Mouse (Mus musculus): Measurements from ENCODE around the gene Stx5a.
A peak's percentile ranks its signal among the peaks of the same experiment; 100 is the strongest.
"Not testable (repeated sequence)": the region's sequence is repeated elsewhere in the genome, so short reads cannot be mapped to it uniquely, and the experiment has no call there.

The Stx5a gene

DNA sequence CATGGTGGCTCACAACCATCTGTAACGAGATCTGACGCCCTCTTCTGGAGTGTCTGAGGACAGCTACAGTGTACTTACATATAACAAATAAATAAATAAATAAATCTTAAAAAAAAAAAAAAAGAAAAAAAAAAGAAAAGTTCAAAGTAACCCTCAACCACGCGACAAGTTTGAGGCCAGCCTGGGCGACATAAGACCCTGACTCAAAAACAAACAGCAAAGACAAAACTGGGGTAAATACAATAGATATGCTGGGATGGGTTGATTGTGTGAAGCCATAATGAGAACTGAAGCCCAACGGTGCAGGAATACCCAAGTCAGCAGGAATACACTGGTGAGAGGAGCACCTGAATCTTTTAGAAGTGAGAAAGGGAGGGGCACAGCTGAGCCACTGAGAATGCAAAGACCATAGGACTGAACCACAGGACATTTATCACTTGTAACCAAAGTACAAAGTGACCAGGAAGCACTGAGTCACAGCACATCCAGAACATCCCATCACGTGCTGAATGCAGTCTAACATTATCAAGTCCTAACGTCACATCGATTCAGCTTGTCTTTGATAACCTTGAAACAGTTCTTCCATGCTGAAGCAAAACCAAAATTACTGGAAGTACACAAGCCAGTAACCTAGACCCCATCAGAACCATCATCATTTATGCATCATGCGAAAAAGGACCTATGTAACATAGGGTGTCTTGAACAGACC is 24.3 kb upstream of the Stx5a start:
- no peak for DNase-seq (ENCODE audit: low spot score)

DNA sequence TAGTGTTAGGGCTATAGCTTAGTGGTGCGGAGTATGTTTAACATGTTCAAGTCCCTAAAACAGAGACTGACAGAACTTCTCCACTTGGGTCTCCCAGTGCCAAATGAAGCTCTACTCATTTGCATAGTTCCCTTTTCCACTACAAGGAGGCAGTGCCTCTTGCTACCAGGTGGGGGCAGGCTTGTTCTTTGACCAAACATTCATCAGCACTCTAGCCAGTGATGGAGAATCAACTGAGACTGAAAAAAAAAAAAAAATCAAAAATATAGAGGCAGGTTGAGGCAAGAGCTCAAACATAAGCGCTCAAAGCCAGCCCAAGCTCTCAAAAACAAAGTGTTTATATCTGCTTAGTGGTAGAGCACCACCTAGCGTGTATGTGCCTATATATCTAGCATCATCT is 22.9 kb upstream of the Stx5a start:
- DNase-seq (ENCODE audit: low spot score): peak; percentile 66

DNA sequence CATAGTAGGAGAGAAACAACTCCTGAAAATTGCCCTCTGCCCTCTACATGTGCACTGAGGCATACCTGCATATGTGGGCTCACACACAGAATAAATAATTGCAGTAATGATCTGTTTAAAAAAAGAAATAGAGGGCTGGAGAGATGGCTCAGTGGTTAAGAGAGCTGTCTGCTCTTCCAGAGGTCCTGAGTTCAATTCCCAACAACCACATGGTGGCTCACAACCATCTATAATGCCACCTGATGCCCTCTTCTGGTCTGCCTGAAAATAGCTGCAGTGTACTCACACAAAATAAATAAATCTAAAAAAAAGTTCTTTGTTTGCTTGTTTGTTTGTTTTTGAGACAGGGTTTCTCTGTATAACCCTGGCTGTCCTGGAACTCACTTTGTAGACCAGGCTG is 22.2 kb upstream of the Stx5a start:
- DNase-seq (ENCODE audit: low spot score): not testable (repeated sequence)

DNA sequence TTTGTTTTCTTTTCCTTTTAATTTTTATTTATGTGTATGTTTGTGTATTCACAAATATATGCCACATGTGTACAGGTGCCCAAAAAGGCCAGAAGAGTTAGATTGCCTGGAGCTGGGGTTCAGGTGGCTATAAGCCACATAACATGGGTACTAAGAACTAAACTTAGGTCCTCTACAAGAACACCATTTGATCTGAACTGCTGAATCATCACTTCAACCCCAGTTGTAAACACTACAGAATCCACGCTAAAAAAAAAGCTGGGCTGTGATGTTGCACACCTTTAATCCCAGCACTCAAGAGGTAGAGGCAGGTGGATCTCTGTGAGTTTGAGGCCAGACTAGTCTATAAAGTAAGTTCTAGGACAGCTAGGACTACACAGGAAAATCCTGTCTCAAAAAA is 19.8 kb upstream of the Stx5a start:
- no peak for DNase-seq (ENCODE audit: low spot score)

DNA sequence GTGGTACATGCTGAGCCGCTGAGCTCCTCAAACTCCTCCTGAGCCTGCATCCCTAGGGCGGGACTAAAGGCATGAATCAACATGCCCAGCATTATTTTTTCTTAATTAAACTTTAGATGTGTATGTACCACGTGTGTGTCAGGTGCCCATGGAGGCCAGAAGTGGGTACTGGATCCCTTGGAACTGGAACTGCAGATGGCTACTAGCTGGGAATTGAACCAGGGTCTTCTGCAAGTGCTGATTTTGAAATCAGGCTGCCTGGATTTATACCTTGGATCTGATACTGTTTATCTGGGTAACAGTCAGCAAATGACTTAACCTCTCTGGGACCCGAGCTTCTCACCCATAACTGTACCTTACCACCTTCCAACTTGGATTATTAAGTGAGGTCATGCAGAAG is 19.2 kb upstream of the Stx5a start:
- DNase-seq (ENCODE audit: low spot score): no peak

DNA sequence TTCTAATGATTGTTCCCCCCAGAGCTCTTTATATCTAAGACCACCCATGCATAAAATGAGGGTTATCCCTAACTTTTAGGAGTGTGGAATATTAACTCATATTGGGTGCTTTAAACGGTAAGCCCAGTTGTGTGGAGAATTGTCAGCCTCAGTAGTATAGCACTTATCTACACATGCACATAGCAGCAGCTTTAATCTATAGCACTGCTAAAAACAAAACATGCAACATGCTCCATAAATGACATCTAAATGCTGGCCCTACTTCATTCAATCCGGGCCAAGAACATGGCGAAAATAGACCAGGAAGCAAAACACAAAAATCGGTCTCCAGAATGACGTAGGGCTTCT is 18.7 kb upstream of the Stx5a start:
- no peak for DNase-seq (ENCODE audit: low spot score)

DNA sequence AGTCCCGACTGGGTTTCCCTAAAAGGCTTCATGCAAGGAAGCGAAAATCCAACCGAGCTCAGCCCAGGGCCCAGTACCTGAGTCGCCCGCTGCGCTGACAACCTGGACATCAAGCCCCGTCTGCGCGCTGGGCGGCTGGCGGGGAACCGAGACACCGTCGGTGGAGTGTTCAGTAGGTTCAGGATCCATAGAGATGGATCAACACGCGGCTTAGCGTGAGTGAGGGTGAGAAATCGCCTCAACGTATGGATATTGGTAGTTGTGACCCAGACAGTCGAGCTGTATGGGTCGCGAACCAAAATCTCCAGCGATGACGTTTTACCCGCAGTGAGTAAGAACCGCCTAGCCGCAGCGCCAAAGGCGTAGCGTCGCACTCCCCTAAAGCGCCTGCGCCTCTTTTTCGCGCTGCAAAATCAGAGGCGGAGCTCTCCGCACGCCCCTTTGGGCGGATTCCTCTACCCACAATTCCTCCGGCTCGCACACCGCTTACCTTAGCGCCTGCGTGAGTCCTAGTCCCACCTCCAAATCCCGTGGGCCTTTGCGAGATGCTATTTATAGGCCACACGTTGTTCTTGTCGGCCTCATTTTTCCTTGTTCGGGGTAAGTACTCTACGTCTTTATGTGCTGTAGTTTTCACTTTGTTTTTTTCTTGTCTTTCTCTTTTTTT is 18.2 kb upstream of the Stx5a start, which contains the start of gene Slc3a2:
TSS of gene Slc3a2 (minus strand) at position 463 of the 667 bp plus-strand sequence.
- DNase-seq (ENCODE audit: low spot score): peak; percentile 92

DNA sequence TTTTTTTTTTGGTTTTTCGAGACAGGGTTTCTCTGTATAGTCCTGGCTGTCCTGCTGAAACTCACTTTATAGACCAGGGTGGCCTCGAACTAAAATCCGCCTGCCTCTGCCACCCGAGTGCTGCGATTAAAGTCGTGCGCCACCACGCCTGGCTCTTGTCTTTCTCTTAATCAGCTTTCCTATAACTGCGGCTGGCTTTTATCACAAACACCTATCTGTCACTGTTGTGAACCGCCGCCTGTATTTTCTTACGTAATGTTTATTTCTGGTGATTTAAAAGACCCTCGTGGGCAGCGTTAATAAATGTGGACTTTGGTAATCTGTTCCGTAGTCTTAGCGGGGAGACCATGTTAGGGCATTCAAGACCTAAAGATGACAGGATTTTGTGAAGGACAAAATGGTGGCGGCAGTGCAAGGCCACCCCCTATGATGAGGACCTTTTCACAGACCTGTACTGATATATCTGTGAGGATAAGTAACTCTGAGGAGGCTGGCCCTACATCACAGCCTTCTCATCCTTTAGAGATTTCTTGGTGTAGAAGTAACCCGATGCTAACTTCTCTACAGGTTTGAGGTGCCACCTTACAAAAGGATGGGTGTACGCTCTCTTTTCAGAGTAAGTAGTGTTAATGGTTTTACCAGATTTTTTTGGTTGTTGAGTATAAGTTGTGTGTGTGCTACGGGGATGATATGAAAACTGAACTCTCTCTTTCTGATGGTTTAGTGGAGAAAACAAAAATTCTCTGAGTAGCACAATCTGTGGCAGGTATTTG is 17.5 kb upstream of the Stx5a start:
- DNase-seq (ENCODE audit: low spot score): no peak

DNA sequence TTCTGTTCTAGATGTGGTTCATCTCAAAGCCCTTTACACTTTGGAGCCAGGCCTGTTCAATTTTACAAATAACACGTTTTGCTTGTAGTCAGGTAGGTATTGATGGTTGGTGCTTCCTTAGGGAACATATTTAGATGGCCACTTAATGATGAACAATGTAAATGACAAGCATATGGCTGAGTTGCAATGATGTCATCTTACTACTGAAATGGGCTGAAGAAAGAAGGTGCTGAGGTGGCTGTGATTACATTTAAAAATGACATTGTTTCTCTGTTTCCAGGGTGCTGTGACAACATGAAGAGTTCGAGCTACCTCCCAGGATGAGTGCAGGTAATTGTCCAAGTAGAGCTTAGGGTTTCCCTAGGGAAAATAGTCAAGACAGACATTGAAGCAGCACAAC is 16.8 kb upstream of the Stx5a start:
- DNase-seq (ENCODE audit: low spot score): no peak

DNA sequence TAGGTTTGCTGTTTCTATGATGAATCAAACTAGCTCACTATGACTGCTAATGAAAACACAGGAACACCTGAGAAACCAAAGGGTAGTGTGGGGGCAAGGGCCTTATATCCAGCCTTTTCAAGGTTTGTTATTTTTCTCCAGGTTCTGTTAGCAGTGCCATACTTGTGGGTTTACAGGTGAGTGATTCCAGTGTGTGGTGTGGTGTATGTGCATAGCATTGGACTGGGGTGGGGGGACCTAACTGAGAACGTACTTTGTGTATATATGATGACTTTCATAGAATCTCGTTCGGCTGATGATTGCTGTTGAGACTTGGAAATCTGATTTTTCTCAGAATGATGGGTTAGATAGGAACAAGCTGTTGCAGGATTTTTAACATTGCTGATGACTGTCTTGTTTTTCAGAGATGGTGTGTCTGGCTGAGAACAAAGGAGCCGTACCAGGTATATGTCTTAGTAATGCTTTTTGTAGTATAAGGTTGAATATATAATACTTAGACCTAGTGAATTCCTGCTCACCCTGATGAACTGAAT is 16.1 kb upstream of the Stx5a start:
- DNase-seq (ENCODE audit: low spot score): no peak

DNA sequence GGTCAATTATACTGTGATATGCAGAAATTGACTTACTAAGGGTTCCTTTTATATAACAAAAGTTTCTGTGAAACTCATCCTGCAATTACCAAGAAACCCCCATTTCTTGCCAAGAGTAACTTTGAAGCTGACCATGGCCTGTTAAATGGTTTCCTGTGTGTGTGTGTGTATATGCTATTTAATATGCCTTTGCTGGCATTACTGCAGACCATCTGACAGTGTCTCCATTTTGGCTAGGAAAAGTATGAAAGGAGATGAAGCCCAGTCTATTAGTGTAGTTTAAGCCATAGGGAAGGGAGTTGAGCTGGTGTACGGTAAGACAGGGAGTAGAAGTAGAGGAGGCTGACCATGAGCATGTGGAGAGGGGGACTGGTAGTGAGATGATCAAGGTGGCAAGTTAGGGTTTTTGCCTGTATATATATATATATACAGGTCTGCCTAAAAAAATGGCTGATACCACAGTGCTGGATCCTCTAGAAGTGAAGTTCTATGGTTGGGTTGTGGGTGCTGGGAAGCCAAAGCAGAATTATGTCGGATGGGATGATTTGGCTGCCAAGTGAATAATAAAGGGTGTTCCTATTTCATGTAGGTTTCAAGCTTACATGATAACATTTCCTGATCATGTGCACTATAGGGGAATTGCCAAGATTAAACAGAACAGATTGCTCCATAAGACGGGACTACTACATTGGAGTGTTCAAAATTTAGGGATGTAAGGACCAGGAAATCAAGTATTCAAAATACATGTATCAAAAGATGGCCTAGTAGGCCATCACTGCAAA is 14.4 kb upstream of the Stx5a start:
- DNase-seq (ENCODE audit: low spot score): no peak

DNA sequence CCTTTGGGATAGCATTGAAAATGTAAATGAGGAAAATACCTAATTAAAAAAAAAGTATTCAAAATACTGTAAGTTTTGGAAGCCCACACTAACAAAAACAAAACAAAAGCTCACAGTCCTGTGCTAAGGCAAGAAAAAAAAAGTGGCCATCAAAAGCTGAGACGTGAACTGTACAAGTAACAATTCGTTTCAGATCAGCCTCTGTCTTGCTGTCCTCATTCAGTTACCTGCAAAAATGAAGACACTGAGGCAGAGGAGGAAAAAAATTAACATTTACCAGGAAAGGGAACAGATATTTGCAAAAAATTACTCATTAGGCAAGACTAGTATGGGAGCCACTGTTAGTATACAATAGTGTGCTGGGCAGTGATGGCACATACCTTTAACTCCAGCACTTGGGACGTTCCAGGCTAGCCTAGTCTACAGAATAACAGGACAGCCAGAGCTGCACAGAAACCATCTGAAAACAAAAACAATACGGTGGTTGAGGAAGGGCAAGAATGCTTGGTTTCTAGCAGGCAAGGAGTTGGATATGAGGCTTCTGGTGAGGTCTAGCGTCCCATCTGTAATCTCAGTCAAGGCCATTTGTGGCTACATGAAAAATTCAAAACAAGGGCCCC is 13.6 kb upstream of the Stx5a start:
- DNase-seq (ENCODE audit: low spot score): no peak

DNA sequence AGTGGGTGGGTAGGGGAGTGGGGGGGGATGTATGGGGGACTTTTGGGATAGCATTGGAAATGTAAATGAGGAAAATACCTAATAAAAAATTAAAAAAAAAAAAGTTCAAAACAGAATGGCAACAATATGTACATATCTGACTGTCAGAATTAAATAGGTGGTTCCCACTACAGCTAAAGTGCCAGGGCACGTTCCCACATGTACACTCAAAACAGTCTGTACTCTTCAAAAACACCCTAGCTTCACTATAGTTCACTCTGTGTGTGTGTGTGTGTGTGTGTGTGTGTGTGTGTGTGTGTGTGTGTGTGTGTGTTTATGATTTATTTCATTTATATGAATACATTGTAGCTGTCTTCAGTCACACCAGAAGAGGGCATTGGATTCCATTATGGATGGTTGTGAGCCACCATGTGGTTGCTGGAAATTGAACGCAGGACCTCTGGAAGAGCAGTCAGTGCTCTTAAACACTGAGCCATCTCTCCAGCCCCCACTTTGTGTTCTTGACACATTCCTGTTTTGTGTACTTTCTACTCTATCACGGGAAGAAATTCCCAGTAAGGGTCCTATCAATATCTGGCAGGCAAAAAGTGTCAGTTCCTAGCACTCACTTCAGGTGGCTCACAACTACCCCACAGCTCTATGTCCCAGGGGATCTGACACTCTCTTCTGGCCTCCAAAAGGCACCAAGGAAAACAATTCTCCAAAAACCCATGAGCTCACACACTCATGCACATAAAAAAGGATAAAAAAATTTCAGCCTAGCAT is 12.7 kb upstream of the Stx5a start:
- not testable (repeated sequence) for DNase-seq (ENCODE audit: low spot score)

DNA sequence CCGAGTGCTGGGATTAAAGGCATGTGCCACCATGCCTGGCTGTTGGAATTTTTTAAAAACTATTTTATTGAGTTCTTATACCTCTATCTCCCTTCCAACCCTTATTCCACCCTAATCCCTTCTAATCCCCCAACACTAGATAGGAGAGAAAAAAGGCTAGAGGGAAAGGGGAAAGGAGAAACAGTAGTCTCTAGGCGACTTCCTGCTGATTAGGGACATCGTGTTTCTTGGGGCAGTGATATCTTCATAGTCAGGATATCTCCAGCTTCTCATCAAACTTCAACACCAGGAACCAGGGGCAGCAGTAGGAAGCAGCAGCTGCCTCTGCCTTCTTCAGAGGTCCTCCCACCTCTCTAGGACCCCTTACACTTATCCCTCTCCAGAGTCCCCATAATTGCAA is 6.9 kb upstream of the Stx5a start:
- DNase-seq (ENCODE audit: low spot score): no peak

DNA sequence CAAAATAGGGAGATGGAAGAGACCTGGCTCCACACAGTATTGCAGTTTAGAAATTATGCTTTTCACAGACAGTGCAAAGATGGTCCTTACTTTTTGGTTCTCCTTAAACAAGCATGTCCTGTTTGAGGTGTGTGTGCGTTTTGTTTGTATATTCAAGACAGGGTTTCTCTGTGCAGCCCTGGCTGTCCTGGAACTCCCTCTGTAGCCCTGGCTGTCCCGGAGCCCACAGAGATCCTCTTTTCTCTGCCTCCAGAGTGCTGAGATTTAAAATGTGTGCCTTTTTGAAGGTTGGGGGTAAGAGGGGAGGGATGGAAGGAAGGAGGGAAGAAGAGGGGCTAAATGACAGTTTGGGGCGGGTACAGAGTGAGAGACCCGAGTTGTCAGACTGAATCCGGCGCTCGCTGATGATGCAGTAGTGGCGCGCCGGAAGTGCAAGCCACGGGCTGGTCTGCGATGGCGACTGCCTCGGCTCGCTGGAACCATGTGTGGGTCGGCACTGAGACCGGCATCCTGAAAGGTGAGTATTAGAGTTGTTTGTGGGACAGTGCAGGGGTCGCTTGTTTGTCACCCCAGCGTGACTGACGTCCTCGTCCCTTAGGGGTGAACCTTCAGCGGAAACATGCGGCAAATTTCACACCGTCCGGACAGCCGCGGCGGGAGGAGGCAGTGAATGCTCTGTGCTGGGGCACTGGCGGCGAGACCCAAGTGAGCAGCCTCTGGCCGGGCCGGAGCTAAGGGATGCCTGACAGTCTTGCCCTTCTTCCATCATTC is 5.6 kb upstream of the Stx5a start, which contains the start of gene Wdr74:
TSS of gene Wdr74 (plus strand) at position 439 of the 771 bp plus-strand sequence.
- peak; percentile 96 for DNase-seq (ENCODE audit: low spot score)

DNA sequence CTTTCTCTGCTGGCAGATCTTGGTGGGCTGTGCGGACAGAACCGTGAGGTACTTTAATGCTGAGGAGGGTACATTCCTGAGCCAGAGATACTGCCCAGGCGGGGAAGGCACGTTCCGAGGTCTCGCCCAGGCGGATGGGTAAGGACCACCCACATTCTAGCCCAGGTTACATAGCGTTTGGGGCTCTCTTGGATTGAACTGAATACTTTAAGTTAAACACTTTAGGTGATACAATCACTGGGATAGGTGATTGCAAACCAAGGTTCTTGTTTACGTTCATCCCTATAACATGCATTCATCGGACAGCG is 5.1 kb upstream of the Stx5a start:
- DNase-seq (ENCODE audit: low spot score): no peak

DNA sequence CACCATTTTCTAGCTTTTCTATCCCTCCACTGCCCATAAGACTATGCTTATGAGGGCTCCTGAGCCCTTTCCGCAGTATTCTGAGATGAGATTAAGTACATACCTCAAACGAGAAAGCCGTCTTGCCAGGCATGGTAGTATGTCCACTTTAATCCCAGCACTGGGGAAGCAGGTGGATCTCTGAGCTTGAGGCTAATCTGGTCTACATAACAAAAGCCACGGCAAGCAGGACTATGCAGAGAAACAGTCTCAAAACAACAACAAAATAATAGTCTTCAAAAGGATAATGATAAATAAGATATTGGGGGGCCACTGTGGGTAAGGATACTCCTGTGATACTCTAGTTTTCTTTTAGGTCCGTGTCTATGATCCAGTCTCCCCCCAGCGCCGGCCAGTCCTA is 2.3 kb upstream of the Stx5a start:
- no peak for DNase-seq (ENCODE audit: low spot score)

DNA sequence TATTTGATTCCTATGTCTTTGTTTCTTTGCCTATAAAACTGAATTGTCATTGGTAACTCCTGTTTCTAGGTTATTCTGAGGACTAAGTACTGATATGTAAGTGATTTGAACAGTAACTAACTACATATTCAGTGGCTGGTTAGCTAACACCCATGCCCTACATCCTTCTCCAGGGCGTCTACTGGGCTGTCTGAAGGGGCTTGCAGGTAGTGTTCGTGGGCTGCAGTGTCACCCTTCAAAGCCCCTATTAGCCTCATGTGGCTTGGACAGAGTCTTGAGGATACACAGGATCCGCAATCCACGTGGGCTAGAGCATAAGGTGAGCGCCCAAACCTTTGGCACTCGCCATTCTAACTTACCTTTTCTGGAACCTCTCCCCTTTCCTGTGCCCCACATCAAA is 1.6 kb upstream of the Stx5a start:
- DNase-seq (ENCODE audit: low spot score): no peak

DNA sequence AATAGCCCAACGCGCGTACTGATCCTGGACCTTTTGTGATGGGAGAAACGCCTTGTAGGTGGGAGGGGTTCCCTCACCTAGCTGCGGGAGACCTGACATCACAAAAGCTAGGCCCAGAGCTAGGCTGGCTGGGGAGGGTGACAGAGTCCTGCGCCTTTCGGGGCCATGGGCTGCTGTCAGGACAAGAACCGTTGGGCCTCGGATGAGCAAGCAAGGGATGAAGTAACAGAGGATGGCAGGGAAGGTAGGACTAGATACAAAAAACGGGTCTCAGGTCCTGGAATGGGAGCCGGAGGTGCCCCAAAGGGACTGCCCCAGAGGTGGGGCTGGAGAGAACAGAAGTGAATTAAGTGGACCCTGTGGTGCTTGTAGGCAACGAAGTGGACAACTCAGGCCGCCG is 610 bp upstream of the Stx5a start, which contains the start of gene 1700092M07Rik:
TSS of gene 1700092M07Rik (plus strand) at position 116 of the 400 bp plus-strand sequence.
- peak; percentile 52 for DNase-seq (ENCODE audit: low spot score)

DNA sequence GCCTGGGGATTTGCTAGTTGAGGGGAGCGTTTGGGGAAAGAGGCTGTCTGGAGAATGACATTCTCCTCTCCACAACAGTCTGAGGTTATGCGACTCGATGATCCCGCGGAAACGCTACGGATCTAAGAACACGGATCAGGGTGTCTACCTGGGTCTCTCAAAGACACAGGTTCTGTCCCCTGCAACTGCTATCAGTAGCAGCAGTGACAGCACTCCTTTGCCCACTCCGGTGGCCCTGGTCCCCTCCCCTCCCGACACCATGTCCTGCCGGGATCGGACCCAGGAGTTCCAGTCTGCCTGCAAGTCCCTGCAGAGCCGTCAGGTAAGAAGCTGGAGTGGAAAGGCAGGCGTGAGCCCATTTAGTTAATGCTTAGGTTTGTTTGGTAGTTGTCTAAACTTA is 963 bp downstream of the Stx5a start:
- DNase-seq (ENCODE audit: low spot score): peak; percentile 47

All from testis, postnatal 10 days (tissue).